In genomic region chr17:14904637-14905265, GRCm38 (mm10) we compare ENCODE assay signal across 8 mouse cellular contexts. TPM values are rescaled to one million over a fixed set of nuclear protein-coding genes. Genes with fewer than 3 reads are reported as not detected.
A peak's percentile ranks its signal among the peaks of the same experiment; 100 is the strongest.
DNase-seq lines count a peak whose midpoint lies in the region; ATAC-seq lines count a peak whose summit lies in the region.

No protein-coding gene starts in this region.

- H3K4me1 ChIP-seq in heart, embryonic 10.5 days = no peaks in the 10 kb centered on the region
- H3K4me1 ChIP-seq in forebrain, embryonic 15.5 days = no peaks in the 10 kb centered on the region
- no peaks in the 10 kb centered on the region for H3K4me1 ChIP-seq in hindbrain, embryonic 13.5 days (replicated peaks)
- no peaks in the 10 kb centered on the region for H3K4me1 ChIP-seq in lung, embryonic 16.5 days (replicated peaks; ENCODE audit: control insufficient read depth, insufficient read depth, low read length)

- no peak overlapping the region for H3K27ac ChIP-seq in heart, embryonic 10.5 days
- no peak overlapping the region for H3K27ac ChIP-seq in forebrain, embryonic 15.5 days (replicated peaks)
- 0 out of 2 replicates have a peak overlapping the region, but pooled peaks have one; percentile 55 for H3K27ac ChIP-seq in hindbrain, embryonic 13.5 days
- no peak overlapping the region for H3K27ac ChIP-seq in lung, embryonic 16.5 days (ENCODE audit: low read length)

- DNase-seq in heart, adult 11 months = peak; percentile 83
- DNase-seq in heart, embryonic 10.5 days (ENCODE audit: low spot score) = no peak
- peak; percentile 8 for DNase-seq in cerebellum, adult 11-12 months
- peak; percentile 78 for DNase-seq in layer of hippocampus, adult 9-10 months (ENCODE audit: low spot score)
- DNase-seq in right cerebral cortex, adult 18-20 months = peak; percentile 64

- WGBS in heart, embryonic 10.5 days = 61% methylated on average over 7 of the region's 7 CpGs
- WGBS in forebrain, embryonic 15.5 days = 54% methylated on average over 7 of the region's 7 CpGs
- WGBS in hindbrain, embryonic 13.5 days = 57% methylated on average over 7 of the region's 7 CpGs
- WGBS in lung, embryonic 16.5 days = 48% methylated on average over 7 of the region's 7 CpGs

- peak; percentile 72 for ATAC-seq in forebrain, embryonic 15.5 days (replicated peaks)
- peak; percentile 72 for ATAC-seq in hindbrain, embryonic 13.5 days (ENCODE audit: low FRiP score)
- ATAC-seq in lung, embryonic 16.5 days (ENCODE audit: low read depth) = 0 out of 2 replicates have a peak, but pooled peaks have one; percentile 15

- peaks cover 6% of the 10 kb centered on the region; the same call in 1 of the 2 replicates for H3K27me3 ChIP-seq in heart, embryonic 10.5 days (ENCODE audit: insufficient read depth, poor library complexity, severe bottlenecking)
- H3K27me3 ChIP-seq in forebrain, embryonic 15.5 days = no peaks in the 10 kb centered on the region
- H3K27me3 ChIP-seq in hindbrain, embryonic 13.5 days = no peaks in the 10 kb centered on the region
- peaks cover 2% of the 10 kb centered on the region; the same call in 1 of the 2 replicates for H3K27me3 ChIP-seq in lung, embryonic 16.5 days (ENCODE audit: control insufficient read depth, insufficient read depth, low read depth, low read length)

- H3K9ac ChIP-seq in forebrain, embryonic 15.5 days (replicated peaks) = no peak overlapping the region
- H3K9ac ChIP-seq in hindbrain, embryonic 13.5 days = 0 out of 2 replicates have a peak overlapping the region, but pooled peaks have one; percentile 39
- no peak overlapping the region for H3K9ac ChIP-seq in lung, embryonic 16.5 days (ENCODE audit: low read length)

- no peaks in the 10 kb centered on the region for H3K9me3 ChIP-seq in heart, embryonic 10.5 days
- no peaks in the 10 kb centered on the region for H3K9me3 ChIP-seq in forebrain, embryonic 15.5 days
- H3K9me3 ChIP-seq in hindbrain, embryonic 13.5 days = no peaks in the 10 kb centered on the region
- no peaks in the 10 kb centered on the region for H3K9me3 ChIP-seq in lung, embryonic 16.5 days (ENCODE audit: control insufficient read depth, low read length)

- no peak overlapping the region for H3K4me3 ChIP-seq in heart, embryonic 10.5 days
- no peak overlapping the region for H3K4me3 ChIP-seq in forebrain, embryonic 15.5 days
- H3K4me3 ChIP-seq in hindbrain, embryonic 13.5 days = no peak overlapping the region
- H3K4me3 ChIP-seq in lung, embryonic 16.5 days (ENCODE audit: low read length) = no peak overlapping the region

- no peaks in the 10 kb centered on the region for H3K36me3 ChIP-seq in heart, embryonic 10.5 days
- no peaks in the 10 kb centered on the region for H3K36me3 ChIP-seq in forebrain, embryonic 15.5 days
- no peaks in the 10 kb centered on the region for H3K36me3 ChIP-seq in hindbrain, embryonic 13.5 days
- no peaks in the 10 kb centered on the region for H3K36me3 ChIP-seq in lung, embryonic 16.5 days (ENCODE audit: control insufficient read depth, insufficient read depth, low read length)

- H3K4me2 ChIP-seq in forebrain, embryonic 15.5 days (replicated peaks) = no peak overlapping the region
- no peak overlapping the region for H3K4me2 ChIP-seq in hindbrain, embryonic 13.5 days
- H3K4me2 ChIP-seq in lung, embryonic 16.5 days (ENCODE audit: low read depth, low read length) = no peak overlapping the region

RNA-seq across cellular contexts. Expression of gene Wdr27, which starts 38.2 kb away (rescaled TPM):
- polyA plus RNA-seq in heart, embryonic 10.5 days (2016; fragmentation: Nextera tagmentation; extraction: Ambion mirVana) = 3.2 TPM in 2 replicates
- 7.9 and 8.8 TPM in 2 replicates for polyA plus RNA-seq in forebrain, embryonic 15.5 days (2015; fragmentation: Nextera tagmentation; extraction: Ambion mirVana)
- polyA plus RNA-seq in hindbrain, embryonic 13.5 days (2015; fragmentation: Nextera tagmentation; extraction: Ambion mirVana) = 8.5 and 12.1 TPM in 2 replicates
- polyA plus RNA-seq in lung, embryonic 16.5 days (2015; fragmentation: Nextera tagmentation; extraction: Ambion mirVana) = 11.1 and 13.1 TPM in 2 replicates

RNA-seq across cellular contexts. Expression of gene 1600012H06Rik, which starts 38.2 kb away (rescaled TPM):
- 29.8 and 32.8 TPM in 2 replicates for polyA plus RNA-seq in heart, embryonic 10.5 days (2016; fragmentation: Nextera tagmentation; extraction: Ambion mirVana)
- 28.5 and 31.7 TPM in 2 replicates for polyA plus RNA-seq in forebrain, embryonic 15.5 days (2015; fragmentation: Nextera tagmentation; extraction: Ambion mirVana)
- 31.0 and 32.8 TPM in 2 replicates for polyA plus RNA-seq in hindbrain, embryonic 13.5 days (2015; fragmentation: Nextera tagmentation; extraction: Ambion mirVana)
- 41.7 and 43.5 TPM in 2 replicates for polyA plus RNA-seq in lung, embryonic 16.5 days (2015; fragmentation: Nextera tagmentation; extraction: Ambion mirVana)

RNA-seq across cellular contexts. Expression of gene Phf10, which starts 56.3 kb away (rescaled TPM):
- polyA plus RNA-seq in heart, embryonic 10.5 days (2016; fragmentation: Nextera tagmentation; extraction: Ambion mirVana) = 18.9 and 33.3 TPM in 2 replicates
- 16.8 and 17.5 TPM in 2 replicates for polyA plus RNA-seq in forebrain, embryonic 15.5 days (2015; fragmentation: Nextera tagmentation; extraction: Ambion mirVana)
- 13.7 and 16.3 TPM in 2 replicates for polyA plus RNA-seq in hindbrain, embryonic 13.5 days (2015; fragmentation: Nextera tagmentation; extraction: Ambion mirVana)
- polyA plus RNA-seq in lung, embryonic 16.5 days (2015; fragmentation: Nextera tagmentation; extraction: Ambion mirVana) = 36.1 and 36.6 TPM in 2 replicates

Comparison
In these comparisons a context has a peak if more than half of its experiments do, and no peak if none do; other contexts are left out.
1. ATAC-seq: peak in every context shown above with its lines; median percentile 72 in forebrain, embryonic 15.5 days; 72 in hindbrain, embryonic 13.5 days; 15 in lung, embryonic 16.5 days.